Mouse (Mus musculus) MEL (cell line): ENCODE data around the gene Ncs1. TPM values are rescaled to one million over a fixed set of nuclear protein-coding genes. Genes with fewer than 3 reads are reported as not detected.

ENCODE experiments used
- DNase-seq: peaks from one replicate; pipeline ENCODE4 v3.0.0; 2011; ENCODE audit warnings: low read depth, low spot score
- H3K27ac ChIP-seq: 2 replicates; pipeline ENCODE4 v1.5.1; 2012; ENCODE audit warnings: low read depth, mild to moderate bottlenecking, control low read depth, low read length, moderate library complexity; ENCODE audit not compliant: control insufficient read depth
- H3K27me3 ChIP-seq, 2 experiments: fragments of 150-350 bp in 1 of 2; sonication (generic) in 1 of 2; 2 replicates each; pipeline ENCODE4 v1.6.1; 2012; ENCODE audit warnings: low read length in 2 of 2, mild to moderate bottlenecking in 2 of 2, improper control_type of control experiment in 1 of 2, moderate library complexity in 1 of 2; ENCODE audit not compliant: insufficient read depth in 2 of 2, control insufficient read depth in 1 of 2
- H3K36me3 ChIP-seq, 2 experiments: 2 replicates each; pipeline ENCODE4 v1.6.1; 2012 to 2014; ENCODE audit warnings: low read length in 2 of 2, improper control_type of control experiment in 1 of 2, inconsistent platforms in 1 of 2, mild to moderate bottlenecking in 1 of 2; ENCODE audit not compliant: insufficient read depth in 2 of 2, control insufficient read depth in 1 of 2
- H3K4me1 ChIP-seq, 2 experiments: fragments of 150-350 bp in 1 of 2; sonication (generic) in 1 of 2; 2 replicates each; pipeline ENCODE4 v1.6.1; 2012; ENCODE audit warnings: low read length in 2 of 2, improper control_type of control experiment in 1 of 2, mild to moderate bottlenecking in 1 of 2; ENCODE audit not compliant: insufficient read depth in 2 of 2, control insufficient read depth in 1 of 2
- H3K4me3 ChIP-seq, 2 experiments: fragments of 150-350 bp in 1 of 2; sonication (generic) in 1 of 2; 2 replicates each; pipeline ENCODE4 v1.5.1; 2012; ENCODE audit warnings: low read depth in 2 of 2, low read length in 2 of 2, mild to moderate bottlenecking in 2 of 2, moderate library complexity in 2 of 2, control low read depth in 1 of 2, improper control_type of control experiment in 1 of 2; ENCODE audit not compliant: control insufficient read depth in 1 of 2, insufficient read depth in 1 of 2
- H3K79me2 ChIP-seq: 2 replicates; pipeline ENCODE4 v1.6.1; 2012; ENCODE audit warnings: mild to moderate bottlenecking, low read length, moderate library complexity; ENCODE audit not compliant: control insufficient read depth, poor library complexity, insufficient read depth
- H3K9ac ChIP-seq: 2 replicates; pipeline ENCODE4 v1.6.1; 2012; ENCODE audit warnings: low read depth, mild to moderate bottlenecking, control low read depth, low read length, moderate library complexity; ENCODE audit not compliant: control insufficient read depth, poor library complexity, severe bottlenecking
- H3K9me3 ChIP-seq: fragments of 150-350 bp; sonication (generic); replicated peaks from 2 replicates; pipeline ENCODE4 v1.6.1; 2012; ENCODE audit warnings: mild to moderate bottlenecking, low read length, improper control_type of control experiment, moderate library complexity; ENCODE audit not compliant: insufficient read depth
- BHLHE40 ChIP-seq: IDR thresholded peaks from 2 replicates; pipeline ENCODE4 v1.6.1; 2012; ENCODE audit warnings: low read depth, mild to moderate bottlenecking, inconsistent platforms, low read length, improper control_type of control experiment, borderline replicate concordance
- CTCF ChIP-seq, 3 experiments: IDR thresholded peaks in 2 of 3; conservative IDR thresholded peaks in 1 of 3; 2 replicates each; pipeline ENCODE4 v1.5.1; 2011 to 2012; ENCODE audit warnings: low read length in 3 of 3, low read depth in 2 of 3, mild to moderate bottlenecking in 2 of 3, improper control_type of control experiment in 1 of 3, inconsistent platforms in 1 of 3, mixed read lengths in 1 of 3, moderate library complexity in 1 of 3; ENCODE audit not compliant: control insufficient read depth in 1 of 3, insufficient read depth in 1 of 3, poor library complexity in 1 of 3, severe bottlenecking in 1 of 3
- E2F4 ChIP-seq: IDR thresholded peaks from 2 replicates; pipeline ENCODE4 v1.6.1; 2011; ENCODE audit warnings: low read depth, low read length, improper control_type of control experiment, borderline replicate concordance
- ETS1 ChIP-seq: IDR thresholded peaks from 2 replicates; pipeline ENCODE4 v1.6.1; 2012; ENCODE audit warnings: low read depth, mild to moderate bottlenecking, inconsistent platforms, low read length, improper control_type of control experiment, moderate library complexity
- HCFC1 ChIP-seq: IDR thresholded peaks from 2 replicates; pipeline ENCODE4 v1.6.1; 2012; ENCODE audit warnings: low read depth, mild to moderate bottlenecking, inconsistent platforms, low read length, improper control_type of control experiment, moderate library complexity
- MAFK ChIP-seq: IDR thresholded peaks from 2 replicates; pipeline ENCODE4 v1.6.1; 2011; ENCODE audit warnings: low read depth, mild to moderate bottlenecking, low read length, improper control_type of control experiment, borderline replicate concordance
- MAX ChIP-seq: IDR thresholded peaks from 2 replicates; pipeline ENCODE4 v1.6.1; 2011; ENCODE audit warnings: low read length, improper control_type of control experiment
- MAZ ChIP-seq: IDR thresholded peaks from 2 replicates; pipeline ENCODE4 v1.6.1; 2012; ENCODE audit warnings: low read depth, mild to moderate bottlenecking, inconsistent platforms, low read length, improper control_type of control experiment
- MXI1 ChIP-seq: IDR thresholded peaks from 2 replicates; pipeline ENCODE4 v1.6.1; 2011; ENCODE audit warnings: mild to moderate bottlenecking, low read depth, low read length, improper control_type of control experiment
- MYC ChIP-seq: IDR thresholded peaks from 2 replicates; pipeline ENCODE4 v1.6.1; 2011; ENCODE audit warnings: low read depth, mild to moderate bottlenecking, low read length, improper control_type of control experiment, moderate library complexity
- NELFE ChIP-seq: IDR thresholded peaks from 2 replicates; pipeline ENCODE4 v1.6.1; 2011; ENCODE audit warnings: low read depth, low read length, improper control_type of control experiment
- POLR2AphosphoS2 ChIP-seq: IDR thresholded peaks from 2 replicates; pipeline ENCODE4 v1.6.1; 2011; ENCODE audit warnings: low read length, improper control_type of control experiment
- POLR2AphosphoS5 ChIP-seq: IDR thresholded peaks from 2 replicates; pipeline ENCODE4 v1.6.1; 2012; ENCODE audit warnings: low read depth, borderline replicate concordance, mild to moderate bottlenecking, inconsistent platforms, low read length, moderate library complexity, mixed read lengths
- RAD21 ChIP-seq: IDR thresholded peaks from 2 replicates; pipeline ENCODE4 v1.6.1; 2011; ENCODE audit warnings: mild to moderate bottlenecking, low read depth, low read length, improper control_type of control experiment
- RCOR1 ChIP-seq: IDR thresholded peaks from 2 replicates; pipeline ENCODE4 v1.6.1; 2012; ENCODE audit warnings: low read depth, mild to moderate bottlenecking, inconsistent platforms, low read length, improper control_type of control experiment
- TCF12 ChIP-seq: IDR thresholded peaks from 2 replicates; pipeline ENCODE4 v1.6.1; 2014; ENCODE audit warnings: low read depth, mild to moderate bottlenecking, inconsistent platforms, low read length, improper control_type of control experiment, moderate library complexity
- USF1 ChIP-seq: IDR thresholded peaks from 2 replicates; pipeline ENCODE4 v1.6.1; 2014; ENCODE audit warnings: low read depth, mild to moderate bottlenecking, inconsistent platforms, low read length, improper control_type of control experiment, moderate library complexity
- USF2 ChIP-seq, 2 experiments: IDR thresholded peaks; 2 replicates each; pipeline ENCODE4 v1.6.1; 2011 to 2012; ENCODE audit warnings: improper control_type of control experiment in 2 of 2, low read length in 2 of 2, borderline replicate concordance in 1 of 2, inconsistent platforms in 1 of 2, low read depth in 1 of 2, mild to moderate bottlenecking in 1 of 2; ENCODE audit not compliant: insufficient read depth in 1 of 2
- ZC3H11A ChIP-seq: IDR thresholded peaks from 2 replicates; pipeline ENCODE4 v1.6.1; 2012; ENCODE audit warnings: low read depth, mild to moderate bottlenecking, inconsistent platforms, low read length, improper control_type of control experiment
- ZKSCAN1 ChIP-seq: IDR thresholded peaks from 2 replicates; pipeline ENCODE4 v1.6.1; 2012; ENCODE audit warnings: low read depth, mild to moderate bottlenecking, inconsistent platforms, low read length, improper control_type of control experiment, moderate library complexity
- ZMIZ1 ChIP-seq: IDR thresholded peaks from 2 replicates; pipeline ENCODE4 v1.6.1; 2012; ENCODE audit warnings: low read depth, mild to moderate bottlenecking, inconsistent platforms, low read length, improper control_type of control experiment, moderate library complexity
- polyA plus RNA-seq, 2 experiments: library from polyadenylated mRNA; stranded (reverse) in 1 of 2; unstranded in 1 of 2; fragments of >175 nt in 1 of 2; fragments of >200 nt in 1 of 2; gene quantifications; 2 replicates each; pipeline versions ENCODE4 v1.2.1 to v1.2.4; 2012; ENCODE audit warnings: low replicate concordance in 2 of 2, low read depth in 1 of 2; ENCODE audit not compliant: insufficient read length in 2 of 2, insufficient read depth in 1 of 2, missing spikeins in 1 of 2
- total RNA-seq: library from RNA; depleted of rRNA; stranded (reverse); fragments of 300-350 nt; gene quantifications from 2 replicates; pipeline ENCODE4 v1.2.3, GENCODE M21; 2012

The Ncs1 gene
- total and polyA plus RNA-seq, 3 experiments, result 14.5 to 17.6 TPM; not detected in 1

- peaks cover 3 to 13% of the 10 kb centered on the region in 2 experiments; a peak in 3 of 4 replicates for H3K4me1 ChIP-seq
- peak overlapping the region; percentile 52 to 72 for H3K4me3 ChIP-seq
- no peak for DNase-seq
- peaks cover 0 to 5% of the 10 kb centered on the region in 2 experiments; a peak in 2 of 4 replicates for H3K36me3 ChIP-seq
- H3K79me2 ChIP-seq, result peaks cover 8% of the 10 kb centered on the region
- no peak overlapping the region for H3K27ac ChIP-seq
- H3K27me3 ChIP-seq, result no peaks in the 10 kb centered on the region
- no peak for TF ChIP-seq E2F4
- no peak for TF ChIP-seq TCF12
- no peak for TF ChIP-seq POLR2AphosphoS5
- no peak for TF ChIP-seq CTCF (IDR thresholded peaks at IDR 0.05 in 2 of 3, conservative IDR thresholded peaks at IDR 0.05 in 1 of 3; ENCODE audit: control insufficient read depth in 1 of 3, insufficient read depth in 1 of 3, low read depth in 2 of 3, low read length in 3 of 3, poor library complexity in 1 of 3, severe bottlenecking in 1 of 3)
- no peak for TF ChIP-seq MAFK
- no peak for TF ChIP-seq MXI1
- TF ChIP-seq BHLHE40, result no peak
- no peak for TF ChIP-seq RAD21
- H3K9ac ChIP-seq, result peak overlapping the region; percentile 90
- no peaks in the 10 kb centered on the region for H3K9me3 ChIP-seq
These were observed 572 bp upstream of the Ncs1 start for GRCm38 (mm10) chr2:31245051-31245450.

- TF ChIP-seq CTCF (IDR thresholded peaks at IDR 0.05 in 2 of 3, conservative IDR thresholded peaks at IDR 0.05 in 1 of 3; ENCODE audit: control insufficient read depth in 1 of 3, insufficient read depth in 1 of 3, low read depth in 2 of 3, low read length in 3 of 3, poor library complexity in 1 of 3, severe bottlenecking in 1 of 3) (no peak), RAD21 (no peak), MAZ (no peak), MYC (no peak), HCFC1 (no peak), POLR2AphosphoS2 (no peak), USF1 (no peak), ETS1 (no peak), RCOR1 (no peak), NELFE (no peak), ZC3H11A (no peak), MAFK (no peak), ZMIZ1 (no peak), USF2 (IDR thresholded peaks at IDR 0.05; ENCODE audit: borderline replicate concordance in 1 of 2, insufficient read depth in 1 of 2, low read depth in 1 of 2, low read length in 2 of 2) (no peak), MAX (no peak), BHLHE40 (no peak), E2F4 (no peak), ZKSCAN1 (no peak)
- TF ChIP-seq, all 39 proteins: peak for 0
- H3K27ac ChIP-seq, result no peak overlapping the region
- H3K4me3 ChIP-seq, result peak overlapping the region; percentile 52 to 77
- H3K27me3 ChIP-seq, result no peaks in the 10 kb centered on the region
- peaks cover 0 to 4% of the 10 kb centered on the region in 2 experiments; a peak in 1 of 4 replicates for H3K36me3 ChIP-seq
- H3K4me1 ChIP-seq, result peaks cover 3 to 11% of the 10 kb centered on the region in 2 experiments; a peak in 2 of 4 replicates
- peak overlapping the region; percentile 90 for H3K9ac ChIP-seq
- DNase-seq, result peak; percentile 28
- H3K9me3 ChIP-seq, result no peaks in the 10 kb centered on the region
- H3K79me2 ChIP-seq, result peaks cover 8% of the 10 kb centered on the region
These were observed 788 bp downstream of the Ncs1 start for GRCm38 (mm10) chr2:31246251-31246971.
